Mouse (Mus musculus): ENCODE measurements at regions not wholly inside any gene's neighbourhood (a gene's known extent, or its start where the extent isn't known, plus 50 kb on each side); places are given as distances from the start of the nearest gene placed in this dataset.

GRCm38 (mm10) chr17:44371620-44372019, 183.2 kb downstream of the Clic5 start:
- Histone ChIP-seq H3K27me3 (ENCODE audit: low read depth, poor library complexity, severe bottlenecking) (0 out of 2 replicates have a peak, but pooled peaks cover 6% of the 10 kb centered on the region), H3K36me3 (no peaks in the 10 kb centered on the region), H3K9me3 (replicated peaks) (no peaks in the 10 kb centered on the region), H3K4me3 (no peak overlapping the region), H3K27ac (no peak overlapping the region), H3K4me1 (peaks cover 13% of the 10 kb centered on the region)
- 84% methylated on average over 3 of the region's 3 CpGs for WGBS
- no peak for DNase-seq (ENCODE audit: low spot score)

- no peak for DNase-seq (ENCODE audit: low spot score)
- Histone ChIP-seq H3K4me3 (no peak overlapping the region), H3K9me3 (replicated peaks) (no peaks in the 10 kb centered on the region), H3K36me3 (no peaks in the 10 kb centered on the region), H3K27ac (no peak overlapping the region), H3K4me1 (peaks cover 1% of the 10 kb centered on the region), H3K27me3 (ENCODE audit: low read depth, poor library complexity, severe bottlenecking) (peaks cover 13% of the 10 kb centered on the region; the same call in 1 of the 2 replicates)
- 92% methylated on average over 8 of the region's 8 CpGs for WGBS
Observed at GRCm38 (mm10) chr17:44373744-44374456, 185.5 kb downstream of the Clic5 start.

- WGBS = 74% methylated on average over 7 of the region's 7 CpGs
- H3K27ac ChIP-seq = no peak overlapping the region
- peaks cover 15% of the 10 kb centered on the region for H3K4me1 ChIP-seq
- peaks cover 26% of the 10 kb centered on the region; the same call in 1 of the 2 replicates for H3K27me3 ChIP-seq (ENCODE audit: low read depth, poor library complexity, severe bottlenecking)
- DNase-seq (ENCODE audit: low spot score) = no peak
- no peaks in the 10 kb centered on the region for H3K36me3 ChIP-seq
- no peak overlapping the region for H3K4me3 ChIP-seq
- H3K9me3 ChIP-seq (replicated peaks) = no peaks in the 10 kb centered on the region
Observed at GRCm38 (mm10) chr17:44378391-44378790, 190.0 kb downstream of the Clic5 start.

- no peak overlapping the region for H3K27ac ChIP-seq
- no peaks in the 10 kb centered on the region for H3K9me3 ChIP-seq (replicated peaks)
- H3K36me3 ChIP-seq = no peaks in the 10 kb centered on the region
- no peak for DNase-seq (ENCODE audit: low spot score)
- 96% methylated on average over 2 of the region's 2 CpGs for WGBS
- no peaks in the 10 kb centered on the region for H3K27me3 ChIP-seq (ENCODE audit: low read depth, poor library complexity, severe bottlenecking)
- H3K4me1 ChIP-seq = no peaks in the 10 kb centered on the region
- no peak overlapping the region for H3K4me3 ChIP-seq
Observed at GRCm38 (mm10) chr17:44388916-44389315, 200.5 kb downstream of the Clic5 start.

- no peak overlapping the region for H3K4me3 ChIP-seq
- H3K4me1 ChIP-seq = peaks cover 15% of the 10 kb centered on the region
- no peak overlapping the region for H3K27ac ChIP-seq
- no peak for DNase-seq (ENCODE audit: low spot score)
- no peaks in the 10 kb centered on the region for H3K27me3 ChIP-seq (ENCODE audit: low read depth, poor library complexity, severe bottlenecking)
- H3K36me3 ChIP-seq = no peaks in the 10 kb centered on the region
- H3K9me3 ChIP-seq (replicated peaks) = no peaks in the 10 kb centered on the region
- WGBS = 65% methylated on average over 5 of the region's 5 CpGs
Observed at GRCm38 (mm10) chr17:44397829-44398228, 209.4 kb downstream of the Clic5 start.

- no peak overlapping the region for H3K4me3 ChIP-seq
- H3K4me1 ChIP-seq = peaks cover 15% of the 10 kb centered on the region
- no peak overlapping the region for H3K27ac ChIP-seq
- WGBS = 61% methylated on average over 5 of the region's 5 CpGs
- no peak for DNase-seq (ENCODE audit: low spot score)
- no peaks in the 10 kb centered on the region for H3K36me3 ChIP-seq
- H3K9me3 ChIP-seq (replicated peaks) = no peaks in the 10 kb centered on the region
- no peaks in the 10 kb centered on the region for H3K27me3 ChIP-seq (ENCODE audit: low read depth, poor library complexity, severe bottlenecking)
Observed at GRCm38 (mm10) chr17:44398231-44398630, 209.8 kb downstream of the Clic5 start.

- no peak for DNase-seq (ENCODE audit: low spot score)
- no peak overlapping the region for H3K27ac ChIP-seq
- no peak overlapping the region for H3K4me3 ChIP-seq
- H3K9me3 ChIP-seq (replicated peaks) = no peaks in the 10 kb centered on the region
- H3K4me1 ChIP-seq = peaks cover 11% of the 10 kb centered on the region
- H3K36me3 ChIP-seq = no peaks in the 10 kb centered on the region
- 69% methylated on average over 6 of the region's 6 CpGs for WGBS
- peaks cover 5% of the 10 kb centered on the region; the same call in 1 of the 2 replicates for H3K27me3 ChIP-seq (ENCODE audit: low read depth, poor library complexity, severe bottlenecking)
Observed at GRCm38 (mm10) chr17:44404923-44405322, 216.5 kb downstream of the Clic5 start.

GRCm38 (mm10) chr17:44410961-44411360, 222.6 kb downstream of the Clic5 start:
- 87% methylated on average over 2 of the region's 2 CpGs for WGBS
- Histone ChIP-seq H3K27me3 (ENCODE audit: low read depth, poor library complexity, severe bottlenecking) (peaks cover 5% of the 10 kb centered on the region; the same call in 1 of the 2 replicates), H3K27ac (no peak overlapping the region), H3K4me1 (0 out of 2 replicates have a peak, but pooled peaks cover 3% of the 10 kb centered on the region), H3K36me3 (no peaks in the 10 kb centered on the region), H3K9me3 (replicated peaks) (no peaks in the 10 kb centered on the region; the same call in 1 of the 2 replicates), H3K4me3 (no peak overlapping the region)
- no peak for DNase-seq (ENCODE audit: low spot score)

- H3K4me3 ChIP-seq = no peak overlapping the region
- H3K36me3 ChIP-seq = no peaks in the 10 kb centered on the region
- H3K9me3 ChIP-seq (replicated peaks) = no peaks in the 10 kb centered on the region; the same call in 1 of the 2 replicates
- H3K4me1 ChIP-seq = peaks cover 11% of the 10 kb centered on the region; the same call in 1 of the 2 replicates
- H3K27me3 ChIP-seq (ENCODE audit: low read depth, poor library complexity, severe bottlenecking) = no peaks in the 10 kb centered on the region
- 88% methylated on average over 11 of the region's 11 CpGs for WGBS
- DNase-seq (ENCODE audit: low spot score) = no peak
- H3K27ac ChIP-seq = no peak overlapping the region
Observed at GRCm38 (mm10) chr17:44418676-44419404, 230.5 kb downstream of the Clic5 start.

GRCm38 (mm10) chr17:44419405-44419729, 231.0 kb downstream of the Clic5 start:
- H3K4me1 ChIP-seq = peaks cover 11% of the 10 kb centered on the region; the same call in 1 of the 2 replicates
- no peaks in the 10 kb centered on the region for H3K36me3 ChIP-seq
- H3K27ac ChIP-seq = no peak overlapping the region
- no peaks in the 10 kb centered on the region; the same call in 1 of the 2 replicates for H3K9me3 ChIP-seq (replicated peaks)
- H3K4me3 ChIP-seq = no peak overlapping the region
- no peaks in the 10 kb centered on the region for H3K27me3 ChIP-seq (ENCODE audit: low read depth, poor library complexity, severe bottlenecking)
- 96% methylated on average over 7 of the region's 7 CpGs for WGBS
- DNase-seq (ENCODE audit: low spot score) = no peak

- peaks cover 8% of the 10 kb centered on the region; the same call in 1 of the 2 replicates for H3K27me3 ChIP-seq (ENCODE audit: low read depth, poor library complexity, severe bottlenecking)
- peaks cover 11% of the 10 kb centered on the region; the same call in 1 of the 2 replicates for H3K4me1 ChIP-seq
- no peaks in the 10 kb centered on the region; the same call in 1 of the 2 replicates for H3K9me3 ChIP-seq (replicated peaks)
- DNase-seq (ENCODE audit: low spot score) = no peak
- WGBS = 78% methylated on average over 9 of the region's 9 CpGs
- no peak overlapping the region for H3K4me3 ChIP-seq
- no peaks in the 10 kb centered on the region for H3K36me3 ChIP-seq
- no peak overlapping the region for H3K27ac ChIP-seq
Observed at GRCm38 (mm10) chr17:44420098-44421070, 232.0 kb downstream of the Clic5 start.

GRCm38 (mm10) chr17:44422161-44422560, 233.8 kb downstream of the Clic5 start:
- Histone ChIP-seq H3K36me3 (no peaks in the 10 kb centered on the region), H3K9me3 (replicated peaks) (no peaks in the 10 kb centered on the region), H3K4me1 (peaks cover 11% of the 10 kb centered on the region; the same call in 1 of the 2 replicates), H3K27ac (no peak overlapping the region), H3K27me3 (ENCODE audit: low read depth, poor library complexity, severe bottlenecking) (peaks cover 16% of the 10 kb centered on the region), H3K4me3 (no peak overlapping the region)
- WGBS = 96% methylated on average over 2 of the region's 2 CpGs
- no peak for DNase-seq (ENCODE audit: low spot score)
